In the genomic region with DNA sequence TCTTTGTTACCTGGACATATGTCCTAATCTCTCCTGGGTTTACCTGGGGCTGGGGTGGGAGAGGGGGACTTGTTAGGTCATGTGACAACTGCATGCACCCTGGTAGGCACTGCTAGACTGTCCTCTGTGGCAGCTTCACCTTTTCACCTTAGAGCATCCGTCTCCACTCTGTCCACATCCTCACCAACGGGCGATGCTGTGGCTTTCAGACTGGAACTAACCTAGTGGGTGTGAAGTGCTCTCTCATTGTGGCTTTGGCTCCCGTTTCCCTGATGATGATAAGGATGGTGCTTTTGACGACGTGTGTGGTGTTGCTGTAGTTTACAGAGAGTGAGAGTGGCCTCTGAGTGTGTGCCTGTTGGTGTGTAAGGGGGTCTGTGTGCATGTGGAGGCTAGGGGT, we compare ENCODE assay signal across 16 mouse cellular contexts. TPM values are rescaled to one million over a fixed set of nuclear protein-coding genes. Genes with fewer than 3 reads are reported as not detected.
DNase-seq lines count a peak whose midpoint lies in the region; ATAC-seq and TF ChIP-seq lines count a peak whose summit lies in the region.
"Had no signal": no experiment of that assay in that cellular context is flagged by ENCODE, and none has a peak within 500 bp of the region (broad histone marks: within the 10 kb centered on the region; RNA-seq: fewer than 3 reads in every experiment).

No protein-coding gene starts in this region.

- WGBS in hindbrain, postnatal 0 days: 81% methylated on average over 6 of the region's 6 CpGs
- WGBS in liver, embryonic 11.5 days: 38% methylated on average over 6 of the region's 6 CpGs
- WGBS in forebrain, embryonic 10.5 days: 91% methylated on average over 6 of the region's 6 CpGs

- H3K9ac ChIP-seq in MEL (ENCODE audit: control insufficient read depth, low read depth, low read length, poor library complexity, severe bottlenecking): peak overlapping the region; percentile 64
- H3K9ac ChIP-seq in hindbrain, postnatal 0 days (replicated peaks; ENCODE audit: low read length): no peak overlapping the region
- H3K9ac ChIP-seq in liver, embryonic 11.5 days (ENCODE audit: low read depth, low read length): no peak overlapping the region
- H3K9ac ChIP-seq: heart, embryonic 13.5 days; liver, embryonic 14.5 days; midbrain, embryonic 13.5 days had no signal

- no peaks in the 10 kb centered on the region for H3K27me3 ChIP-seq in MEL (ENCODE audit: control insufficient read depth in 1 of 2, insufficient read depth in 2 of 2, low read length in 2 of 2)
- no peaks in the 10 kb centered on the region for H3K27me3 ChIP-seq in hindbrain, postnatal 0 days (ENCODE audit: insufficient read depth, low read length)
- no peaks in the 10 kb centered on the region for H3K27me3 ChIP-seq in liver, embryonic 11.5 days (replicated peaks; ENCODE audit: control insufficient read depth, insufficient read depth, low read length)
- H3K27me3 ChIP-seq in forebrain, embryonic 10.5 days (ENCODE audit: poor library complexity, severe bottlenecking): peaks cover 23% of the 10 kb centered on the region
- H3K27me3 ChIP-seq: heart, embryonic 13.5 days; midbrain, embryonic 13.5 days had no signal

- intact Hi-C loops in gastrocnemius, adult 2 months (cut with DNase I): no loop called here
- intact Hi-C loops in gastrocnemius, postnatal 36 days (cut with DNase I): no loop called here

- ATAC-seq in hindbrain, postnatal 0 days: no peak
- no peak for ATAC-seq in liver, embryonic 11.5 days (replicated peaks; ENCODE audit: low FRiP score)
- ATAC-seq: midbrain, embryonic 13.5 days had no signal

- peaks cover 0 to 40% of the 10 kb centered on the region in 2 experiments; a peak in 2 of 4 replicates for H3K36me3 ChIP-seq in MEL (ENCODE audit: control insufficient read depth in 1 of 2, insufficient read depth in 2 of 2, low read length in 2 of 2)
- H3K36me3 ChIP-seq in hindbrain, postnatal 0 days (ENCODE audit: insufficient read depth, low read length): no peaks in the 10 kb centered on the region
- H3K36me3 ChIP-seq in liver, embryonic 11.5 days (ENCODE audit: control insufficient read depth, insufficient read depth, low read length): no peaks in the 10 kb centered on the region
- no peaks in the 10 kb centered on the region for H3K36me3 ChIP-seq in forebrain, embryonic 10.5 days (replicated peaks)
- H3K36me3 ChIP-seq: heart, embryonic 13.5 days; midbrain, embryonic 13.5 days had no signal

- no peak for TF ChIP-seq CTCF in gastrocnemius, adult 2 months (IDR thresholded peaks at IDR 0.05)
- no peak for TF ChIP-seq CTCF in MEL (IDR thresholded peaks at IDR 0.05 in 2 of 3, conservative IDR thresholded peaks at IDR 0.05 in 1 of 3; ENCODE audit: control insufficient read depth in 1 of 3, insufficient read depth in 1 of 3, low read depth in 2 of 3, low read length in 3 of 3, poor library complexity in 1 of 3, severe bottlenecking in 1 of 3)
- no peak for TF ChIP-seq CTCF in hindbrain, postnatal 0 days (IDR thresholded peaks at IDR 0.05; ENCODE audit: low read depth)

- no peak for TF ChIP-seq RAD21 in MEL (IDR thresholded peaks at IDR 0.05; ENCODE audit: low read depth, low read length)

- H3K4me3 ChIP-seq in gastrocnemius, adult 2 months: peak overlapping the region; percentile 65; the same call in 1 of the 2 replicates
- H3K4me3 ChIP-seq in MEL (ENCODE audit: control insufficient read depth in 1 of 2, insufficient read depth in 1 of 2, low read depth in 2 of 2, low read length in 2 of 2): peak overlapping the region; percentile 45 to 70
- H3K4me3 ChIP-seq in hindbrain, postnatal 0 days (ENCODE audit: low read length): no peak overlapping the region
- H3K4me3 ChIP-seq in liver, embryonic 11.5 days (ENCODE audit: low read depth, low read length): no peak overlapping the region
- H3K4me3 ChIP-seq in forebrain, embryonic 10.5 days: no peak overlapping the region
- H3K4me3 ChIP-seq: heart, embryonic 13.5 days; midbrain, embryonic 13.5 days; myocyte had no signal

- peaks cover 15 to 49% of the 10 kb centered on the region in 2 experiments for H3K4me1 ChIP-seq in MEL (ENCODE audit: control insufficient read depth in 1 of 2, insufficient read depth in 2 of 2, low read length in 2 of 2)
- no peaks in the 10 kb centered on the region for H3K4me1 ChIP-seq in hindbrain, postnatal 0 days (ENCODE audit: insufficient read depth, low read length)
- H3K4me1 ChIP-seq in liver, embryonic 11.5 days (replicated peaks; ENCODE audit: control insufficient read depth, insufficient read depth, low read length): peaks cover 12% of the 10 kb centered on the region
- peaks cover 7% of the 10 kb centered on the region for H3K4me1 ChIP-seq in forebrain, embryonic 10.5 days

- no peaks in the 10 kb centered on the region for H3K9me3 ChIP-seq in MEL (replicated peaks; ENCODE audit: insufficient read depth, low read length)
- no peaks in the 10 kb centered on the region for H3K9me3 ChIP-seq in hindbrain, postnatal 0 days (ENCODE audit: low read length)
- H3K9me3 ChIP-seq in liver, embryonic 11.5 days (ENCODE audit: control insufficient read depth, low read length): no peaks in the 10 kb centered on the region
- peaks cover 5% of the 10 kb centered on the region; the same call in 1 of the 2 replicates for H3K9me3 ChIP-seq in forebrain, embryonic 10.5 days
- H3K9me3 ChIP-seq: heart, embryonic 13.5 days; midbrain, embryonic 13.5 days had no signal

- H3K27ac ChIP-seq in gastrocnemius, adult 2 months: no peak overlapping the region
- peak overlapping the region; percentile 75 for H3K27ac ChIP-seq in MEL (ENCODE audit: control insufficient read depth, low read depth, low read length)
- no peak overlapping the region for H3K27ac ChIP-seq in hindbrain, postnatal 0 days
- H3K27ac ChIP-seq in liver, embryonic 11.5 days (ENCODE audit: low read depth, low read length): no peak overlapping the region
- no peak overlapping the region for H3K27ac ChIP-seq in forebrain, embryonic 10.5 days
- H3K27ac ChIP-seq: heart, embryonic 13.5 days; liver, embryonic 14.5 days had no signal

- no peak for TF ChIP-seq POLR2A in MEL (IDR thresholded peaks at IDR 0.05; ENCODE audit: control insufficient read depth in 1 of 2, insufficient read depth in 1 of 2, low read depth in 1 of 2, low read length in 2 of 2, poor library complexity in 1 of 2)

- H3K4me2 ChIP-seq in hindbrain, postnatal 0 days (ENCODE audit: low read depth, low read length): peak overlapping the region; percentile 40
- no peak overlapping the region for H3K4me2 ChIP-seq in liver, embryonic 11.5 days
- H3K4me2 ChIP-seq: heart, embryonic 13.5 days; midbrain, embryonic 13.5 days had no signal

- DNase-seq in gastrocnemius, adult 2 months: no peak
- no peak for DNase-seq in gastrocnemius, postnatal 36 days
- peak; percentile 83 for DNase-seq in MEL (ENCODE audit: low read depth, low spot score)
- no peak for DNase-seq in hindbrain, postnatal 0 days (ENCODE audit: low spot score)
- peak; percentile 32 to 40 for DNase-seq in natural killer cell, adult 2 months (ENCODE audit: low spot score in 2 of 2)
- DNase-seq in liver, embryonic 11.5 days (ENCODE audit: low spot score): no peak
- DNase-seq in forebrain, embryonic 10.5 days (ENCODE audit: extremely low spot score, low spot score): no peak
- no peak for DNase-seq in kidney, adult 9 months
- DNase-seq: adrenal gland, postnatal 25 days; cerebellum, postnatal 14 days; heart, postnatal 4 days; lung, postnatal 10 days had no signal

- H3K79me2 ChIP-seq in MEL (ENCODE audit: control insufficient read depth, insufficient read depth, low read length, poor library complexity): peaks cover 19% of the 10 kb centered on the region

- peak; percentile 73 to 84 for TF ChIP-seq EP300 in MEL (IDR thresholded peaks at IDR 0.05; ENCODE audit: low read depth in 1 of 2, low read length in 2 of 2)

TF ChIP-seq in MEL, 35 proteins besides CTCF, POLR2A, EP300 and RAD21 (continues in another document):
- TF ChIP-seq MAX (IDR thresholded peaks at IDR 0.05; ENCODE audit: low read length) (0 out of 2 replicates have a peak, but pooled peaks have one; percentile 56), MYB (IDR thresholded peaks at IDR 0.05; ENCODE audit: low read depth, low read length) (peak; percentile 51; the same call in 1 of the 2 replicates), GABPA (IDR thresholded peaks at IDR 0.05; ENCODE audit: low read depth, low read length) (peak; percentile 64; the same call in 1 of the 2 replicates), BHLHE40 (IDR thresholded peaks at IDR 0.05; ENCODE audit: borderline replicate concordance, low read depth, low read length) (0 out of 2 replicates have a peak, but pooled peaks have one; percentile 55), MXI1 (IDR thresholded peaks at IDR 0.05; ENCODE audit: low read depth, low read length) (peak; percentile 64; the same call in 1 of the 2 replicates), MEF2A (IDR thresholded peaks at IDR 0.05; ENCODE audit: extremely low read depth, insufficient replicate concordance, low read depth, low read length, poor library complexity, severe bottlenecking) (no peak), CHD1 (IDR thresholded peaks at IDR 0.05; ENCODE audit: low read depth, low read length) (no peak), ZMIZ1 (IDR thresholded peaks at IDR 0.05; ENCODE audit: low read depth, low read length) (peak; percentile 64; the same call in 1 of the 2 replicates), MAZ (IDR thresholded peaks at IDR 0.05; ENCODE audit: low read depth, low read length) (no peak)

RNA-seq across cellular contexts. Expression of a gene that starts 1.6 kb away (rescaled TPM):
- total RNA-seq in gastrocnemius, adult 2 months (2021): 1 to 10 TPM; 1.8 TPM
- total RNA-seq in gastrocnemius, postnatal 36 days (2021): 1 to 10 TPM; 1.3 to 1.9 TPM
- total RNA-seq in MEL (2012; rRNA removed): 25.3 and 29.3 TPM in 2 replicates
- 100 to 1,000 TPM in 1 of 2 experiments, 10 to 100 TPM in 1; 40.8 to 254 TPM for polyA plus RNA-seq in MEL (2012; ENCODE audit: insufficient read depth in 1 of 2, insufficient read length in 2 of 2, low read depth in 1 of 2, low replicate concordance in 2 of 2, missing spikeins in 1 of 2)
- total RNA-seq in hindbrain, postnatal 0 days (2014; rRNA removed): 13.5 and 16.2 TPM in 2 replicates
- polyA plus RNA-seq in hindbrain, postnatal 0 days (2015; fragmentation: Nextera tagmentation; extraction: Ambion mirVana): 7.1 and 7.3 TPM in 2 replicates
- polyA plus RNA-seq in liver, embryonic 11.5 days (2014; fragmentation: Nextera tagmentation; extraction: Ambion mirVana): 0.47 and 1.3 TPM in 2 replicates
- polyA plus RNA-seq in forebrain, embryonic 10.5 days (2016; fragmentation: Nextera tagmentation; extraction: Ambion mirVana): 0.31 and 0.60 TPM in 2 replicates

RNA-seq across cellular contexts. Expression of a gene that starts 31.0 kb away (rescaled TPM):
- 1 to 10 TPM; 4.6 to 8.5 TPM for total RNA-seq in gastrocnemius, adult 2 months (2021)
- 1 to 10 TPM; 2.5 to 5.3 TPM for total RNA-seq in gastrocnemius, postnatal 36 days (2021)
- total RNA-seq in MEL (2012; rRNA removed): 1.5 TPM in 2 replicates
- 1 to 10 TPM in 1 of 2 experiments, not detected in 1; 1.9 TPM for polyA plus RNA-seq in MEL (2012; ENCODE audit: insufficient read depth in 1 of 2, insufficient read length in 2 of 2, low read depth in 1 of 2, low replicate concordance in 2 of 2, missing spikeins in 1 of 2)
- total RNA-seq in hindbrain, postnatal 0 days (2014; rRNA removed): 21.3 and 32.3 TPM in 2 replicates
- polyA plus RNA-seq in hindbrain, postnatal 0 days (2015; fragmentation: Nextera tagmentation; extraction: Ambion mirVana): 66.3 and 66.5 TPM in 2 replicates
- 8.9 and 10.9 TPM in 2 replicates for polyA plus RNA-seq in liver, embryonic 11.5 days (2014; fragmentation: Nextera tagmentation; extraction: Ambion mirVana)
- polyA plus RNA-seq in forebrain, embryonic 10.5 days (2016; fragmentation: Nextera tagmentation; extraction: Ambion mirVana): 45.8 and 51.8 TPM in 2 replicates

Comparison
In these comparisons a context has a peak if more than half of its experiments do, and no peak if none do; other contexts are left out.
1. DNase-seq: peak in MEL (single experiment) and natural killer cell, adult 2 months (2 of 2); none in gastrocnemius, adult 2 months (single experiment), gastrocnemius, postnatal 36 days (0 of 2), hindbrain, postnatal 0 days (single experiment), liver, embryonic 11.5 days (single experiment), forebrain, embryonic 10.5 days (single experiment) and kidney, adult 9 months (single experiment).
2. H3K4me3 ChIP-seq: peak in gastrocnemius, adult 2 months (single experiment) and MEL (2 of 2); none in hindbrain, postnatal 0 days (single experiment), liver, embryonic 11.5 days (single experiment) and forebrain, embryonic 10.5 days (single experiment).